Mouse (Mus musculus) olfactory bulb, adult 2 months (tissue): ENCODE measurements at regions not wholly inside any gene's neighbourhood (a gene's known extent, or its start where the extent isn't known, plus 50 kb on each side); places are given as distances from the start of the nearest gene placed in this dataset.

Experiments used
- H3K27ac ChIP-seq: fragments of 200-500 bp; 2 replicates; pipeline ENCODE4 v1.5.1; 2012; ENCODE audit warnings: low read depth, low read length; ENCODE audit not compliant: insufficient read depth
- H3K4me1 ChIP-seq: fragments of 200-500 bp; 2 replicates; pipeline ENCODE4 v1.6.1; 2012; ENCODE audit warnings: low read length; ENCODE audit not compliant: control insufficient read depth, insufficient read depth
- H3K4me3 ChIP-seq: fragments of 200-500 bp; 2 replicates; pipeline ENCODE4 v1.5.1; 2012; ENCODE audit warnings: mild to moderate bottlenecking, low read depth, low read length, moderate library complexity; ENCODE audit not compliant: insufficient read depth
- CTCF ChIP-seq: fragments of 200-500 bp; IDR thresholded peaks from 2 replicates; pipeline ENCODE4 v1.5.1; 2012; ENCODE audit warnings: low read depth, mild to moderate bottlenecking, low read length, moderate library complexity; ENCODE audit not compliant: insufficient read depth
- POLR2A ChIP-seq: fragments of 200-500 bp; IDR thresholded peaks from 2 replicates; pipeline ENCODE4 v1.6.1; 2012; ENCODE audit warnings: mild to moderate bottlenecking, low read depth, low read length, moderate library complexity; ENCODE audit not compliant: insufficient read depth
- whole genome bisulfite sequencing: fragments of 180-500 bp; shearing (Covaris S2); methylation state at CpG from one replicate; pipeline ENCODE4 v1.1.7; 2018; 5-methylcytosine and 5-hydroxymethylcytosine counted together

DNA sequence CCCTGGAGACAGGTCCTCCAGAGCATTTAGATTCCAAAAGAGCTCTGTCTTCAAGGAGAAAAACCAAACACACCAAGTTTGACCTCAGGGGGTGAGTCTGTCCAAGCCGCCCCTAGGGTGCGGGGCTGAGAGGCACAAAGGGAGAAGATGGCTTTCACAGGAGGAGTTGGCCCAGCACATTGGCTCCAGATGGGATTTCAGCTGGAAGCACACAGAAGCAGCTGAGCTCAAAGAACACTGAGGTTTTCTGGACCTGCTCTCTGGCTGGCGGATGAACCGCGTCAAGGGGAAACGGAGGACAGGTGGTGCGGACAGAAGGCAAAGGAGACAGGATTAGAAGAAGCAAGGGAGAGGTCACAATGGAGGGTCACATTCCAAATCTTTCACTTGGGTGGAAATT lies 466.9 kb downstream of the Prss52 start:
- H3K4me1 ChIP-seq: no peaks in the 10 kb centered on the region
- TF ChIP-seq POLR2A (no peak), CTCF (no peak)
- H3K27ac ChIP-seq: no peak overlapping the region
- H3K4me3 ChIP-seq: no peak overlapping the region
- 81% methylated on average over 7 of the region's 7 CpGs for WGBS

DNA sequence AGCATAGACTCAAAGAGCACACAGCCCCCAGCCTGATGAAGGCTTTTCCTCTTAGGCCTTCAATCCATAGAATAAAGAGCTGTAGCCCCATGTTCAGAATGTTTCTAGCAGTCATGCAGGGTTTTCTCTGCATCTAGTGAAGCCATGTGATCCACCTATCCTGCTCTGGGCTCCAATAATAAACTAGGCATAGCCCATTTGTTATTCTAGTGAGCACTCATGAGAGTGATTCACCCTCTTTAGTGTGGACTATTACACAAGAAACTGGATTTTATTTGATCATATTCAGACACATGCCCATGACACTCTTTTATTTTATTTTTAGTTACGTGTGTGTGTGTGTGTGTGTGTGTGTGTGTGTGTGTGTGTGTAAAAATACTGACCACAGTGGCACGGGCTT lies 468.7 kb downstream of the Prss52 start:
- H3K4me1 ChIP-seq: no peaks in the 10 kb centered on the region; the same call in 1 of the 2 replicates
- H3K27ac ChIP-seq: no peak overlapping the region
- H3K4me3 ChIP-seq: no peak overlapping the region
- WGBS: 74% methylated on average over 2 of the region's 2 CpGs
- TF ChIP-seq CTCF (no peak), POLR2A (no peak)

DNA sequence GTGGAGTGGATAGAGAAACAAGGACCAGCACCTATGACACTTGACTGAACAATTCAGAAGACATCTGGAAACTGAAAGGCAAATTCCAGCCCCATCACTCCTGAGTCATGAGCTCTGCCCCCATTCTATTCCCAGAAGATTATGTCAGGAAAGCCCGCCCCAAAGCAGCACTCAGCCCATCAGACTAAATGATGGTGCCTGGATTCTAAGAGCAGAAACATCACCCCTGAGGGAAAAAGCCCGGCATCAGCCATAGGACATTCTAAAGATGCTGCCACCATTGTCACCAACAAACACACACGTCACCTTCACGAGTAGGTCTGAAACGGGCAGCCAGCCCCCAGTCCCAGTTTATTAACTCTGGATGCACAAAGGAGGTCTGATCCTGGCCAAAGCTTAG lies 469.7 kb downstream of the Prss52 start:
- no peak overlapping the region for H3K4me3 ChIP-seq
- peak overlapping the region; percentile 98 for H3K27ac ChIP-seq
- WGBS: 36% methylated on average over 5 of the region's 5 CpGs
- no peak for TF ChIP-seq CTCF
- no peak for TF ChIP-seq POLR2A
- H3K4me1 ChIP-seq: no peaks in the 10 kb centered on the region; the same call in 1 of the 2 replicates

DNA sequence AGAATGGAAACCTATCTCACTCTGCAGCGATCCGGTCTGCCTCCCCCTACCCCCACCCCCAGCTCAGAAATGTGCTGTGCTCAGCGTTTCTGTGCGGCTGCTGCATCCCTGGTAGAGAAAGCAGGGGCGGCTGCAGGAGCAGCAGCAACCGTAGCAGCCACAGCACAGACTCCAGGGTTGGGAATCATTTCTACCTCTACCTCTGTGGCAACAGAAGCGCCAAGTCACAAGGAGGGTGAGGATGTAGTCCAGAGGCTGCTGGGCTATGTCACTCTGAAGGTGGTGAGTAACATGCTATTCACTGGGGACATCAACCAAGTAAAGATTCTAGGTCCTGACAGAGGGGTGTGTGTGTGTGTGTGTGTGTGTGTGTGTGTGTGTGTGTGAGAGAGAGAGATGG lies 470.2 kb downstream of the Prss52 start:
- no peak for TF ChIP-seq POLR2A
- TF ChIP-seq CTCF: no peak
- Histone ChIP-seq H3K4me3 (peak overlapping the region; percentile 43), H3K27ac (peak overlapping the region; percentile 98), H3K4me1 (no peaks in the 10 kb centered on the region; the same call in 1 of the 2 replicates)
- WGBS: 14% methylated on average over 7 of the region's 7 CpGs

DNA sequence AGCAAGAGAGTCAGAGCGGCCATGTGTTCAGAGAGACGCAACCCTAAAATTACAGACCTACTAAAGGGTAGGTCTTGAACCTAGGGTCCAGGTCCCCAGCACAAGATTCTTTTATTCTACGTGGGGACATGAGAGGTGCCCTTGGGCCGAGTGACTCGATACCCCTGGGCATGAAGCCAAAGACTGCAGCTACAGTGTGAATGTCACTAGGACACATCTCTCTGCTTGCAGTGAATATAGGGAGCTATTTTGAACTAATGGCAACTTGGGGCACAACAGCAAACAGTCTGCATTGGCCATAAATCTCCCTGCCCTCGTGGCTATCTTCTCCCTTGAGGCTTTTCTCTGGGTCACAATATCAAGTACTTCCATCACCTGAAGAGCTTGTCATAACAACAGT lies 470.7 kb downstream of the Prss52 start:
- Histone ChIP-seq H3K4me1 (no peaks in the 10 kb centered on the region; the same call in 1 of the 2 replicates), H3K4me3 (peak overlapping the region; percentile 43), H3K27ac (peak overlapping the region; percentile 98)
- no peak for TF ChIP-seq CTCF
- TF ChIP-seq POLR2A: no peak
- 26% methylated on average over 6 of the region's 6 CpGs for WGBS

DNA sequence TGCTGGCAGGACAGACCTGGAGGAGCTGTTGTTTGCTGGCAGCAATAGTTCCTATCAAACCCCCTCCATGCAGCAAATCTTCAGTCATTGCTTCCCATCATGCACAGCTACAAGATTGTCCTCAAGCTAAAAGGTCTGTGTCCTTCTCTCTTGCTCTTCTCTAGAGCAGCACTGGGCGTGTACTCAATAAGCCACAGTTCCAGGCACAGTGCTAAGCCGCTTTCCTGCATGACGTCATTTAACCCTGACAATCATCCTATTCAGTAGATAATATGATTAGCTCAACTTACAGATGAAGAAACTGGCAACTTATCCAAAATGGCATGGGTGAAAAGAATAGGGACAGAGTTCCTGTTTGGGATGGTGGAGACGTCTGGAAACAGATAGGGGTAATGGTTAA lies 471.9 kb downstream of the Prss52 start:
- Histone ChIP-seq H3K27ac (peak overlapping the region; percentile 77), H3K4me1 (peaks cover 6% of the 10 kb centered on the region; the same call in 1 of the 2 replicates), H3K4me3 (peak overlapping the region; percentile 18; the same call in 1 of the 2 replicates)
- 34% methylated on average over 4 of the region's 4 CpGs for WGBS
- no peak for TF ChIP-seq POLR2A
- no peak for TF ChIP-seq CTCF

DNA sequence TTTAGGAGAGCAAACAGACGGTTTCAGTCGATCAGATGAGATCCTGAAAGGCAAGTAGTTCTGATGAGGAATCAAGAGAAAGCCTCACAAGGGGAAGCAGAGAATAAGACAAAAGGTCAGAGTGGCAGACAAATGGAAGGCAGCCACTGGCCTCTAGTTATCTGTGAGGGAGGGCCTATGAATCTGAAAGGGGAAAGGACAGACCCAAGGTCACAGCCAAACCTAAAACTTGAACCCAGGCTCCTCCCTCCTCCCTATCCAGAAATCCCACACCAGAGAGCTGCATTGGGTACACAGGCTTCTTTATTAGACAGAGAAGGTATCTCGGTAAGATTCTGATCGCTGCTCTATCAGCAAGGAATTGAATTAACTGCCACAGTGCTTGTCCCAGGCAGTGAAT lies 476.0 kb downstream of the Prss52 start:
- H3K4me3 ChIP-seq: no peak overlapping the region
- TF ChIP-seq POLR2A (no peak), CTCF (no peak)
- WGBS: 69% methylated on average over 4 of the region's 4 CpGs
- H3K4me1 ChIP-seq: peaks cover 11% of the 10 kb centered on the region
- H3K27ac ChIP-seq: peak overlapping the region; percentile 78; the same call in 1 of the 2 replicates

DNA sequence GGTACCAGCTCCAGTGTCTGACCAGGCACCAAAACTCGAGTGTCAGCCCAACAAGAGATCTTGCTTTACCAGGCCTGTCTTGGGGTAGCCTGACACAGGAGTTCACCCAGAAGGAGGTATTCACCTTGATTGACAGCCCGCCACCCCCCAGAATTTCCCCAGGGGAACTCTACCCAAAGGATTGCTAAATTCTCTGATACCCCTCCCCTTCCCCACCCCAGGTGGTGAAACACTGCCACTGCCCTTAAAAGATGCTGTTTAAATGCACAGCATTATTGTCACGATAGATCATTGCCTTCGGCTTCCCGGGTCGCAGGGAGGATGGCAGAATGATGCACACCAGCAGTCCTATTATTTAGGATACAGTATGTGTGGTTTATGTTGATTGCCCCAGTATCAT lies 476.8 kb downstream of the Prss52 start:
- Histone ChIP-seq H3K4me1 (peaks cover 17% of the 10 kb centered on the region), H3K4me3 (no peak overlapping the region), H3K27ac (peak overlapping the region; percentile 78)
- no peak for TF ChIP-seq CTCF
- no peak for TF ChIP-seq POLR2A
- WGBS: 33% methylated on average over 6 of the region's 6 CpGs

DNA sequence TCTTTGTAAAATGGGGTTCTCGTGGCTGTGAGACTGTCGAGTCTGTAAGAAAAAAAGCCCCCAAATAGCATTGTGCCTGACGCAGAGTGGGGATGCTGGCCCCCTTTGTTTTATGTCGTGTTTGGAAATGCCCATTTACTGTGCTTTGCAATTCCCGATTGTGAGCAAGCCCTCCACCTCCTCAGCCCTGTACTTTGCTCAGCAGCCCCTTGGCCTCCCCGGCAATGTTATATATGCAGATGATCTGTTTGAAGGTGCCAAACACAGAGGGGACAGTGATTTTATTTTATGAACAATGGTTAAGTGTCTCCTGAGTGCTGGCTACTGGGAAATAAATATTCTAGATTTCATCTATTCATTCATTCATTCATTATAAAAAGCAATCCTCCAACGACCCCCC lies 477.6 kb downstream of the Prss52 start:
- WGBS: 10% methylated on average over 7 of the region's 7 CpGs
- Histone ChIP-seq H3K27ac (peak overlapping the region; percentile 81), H3K4me1 (peaks cover 23% of the 10 kb centered on the region), H3K4me3 (no peak overlapping the region)
- TF ChIP-seq CTCF: no peak
- TF ChIP-seq POLR2A: no peak

DNA sequence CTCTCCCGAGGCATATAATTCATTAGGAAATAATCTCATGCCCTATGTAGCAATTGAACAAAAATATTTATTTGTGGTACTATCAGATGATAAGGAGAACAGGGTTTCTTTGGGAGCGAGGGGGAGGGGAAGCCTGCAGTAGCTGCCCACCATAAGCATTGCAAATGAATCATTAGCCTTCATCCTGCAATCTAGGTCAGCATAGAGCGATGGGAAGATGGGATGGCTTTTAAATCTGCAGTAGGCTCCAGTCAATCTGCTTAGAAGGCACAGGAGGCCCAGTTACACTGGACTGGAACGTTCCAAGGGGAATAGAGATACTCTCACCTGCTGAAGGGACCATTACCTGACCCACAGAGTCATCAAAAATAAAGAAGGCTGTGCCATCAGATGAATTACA lies 478.7 kb downstream of the Prss52 start:
- TF ChIP-seq POLR2A: no peak
- no peak for TF ChIP-seq CTCF
- Histone ChIP-seq H3K4me3 (no peak overlapping the region), H3K27ac (peak overlapping the region; percentile 71), H3K4me1 (peaks cover 26% of the 10 kb centered on the region)
- 28% methylated on average over 4 of the region's 4 CpGs for WGBS
